In the genomic region with DNA sequence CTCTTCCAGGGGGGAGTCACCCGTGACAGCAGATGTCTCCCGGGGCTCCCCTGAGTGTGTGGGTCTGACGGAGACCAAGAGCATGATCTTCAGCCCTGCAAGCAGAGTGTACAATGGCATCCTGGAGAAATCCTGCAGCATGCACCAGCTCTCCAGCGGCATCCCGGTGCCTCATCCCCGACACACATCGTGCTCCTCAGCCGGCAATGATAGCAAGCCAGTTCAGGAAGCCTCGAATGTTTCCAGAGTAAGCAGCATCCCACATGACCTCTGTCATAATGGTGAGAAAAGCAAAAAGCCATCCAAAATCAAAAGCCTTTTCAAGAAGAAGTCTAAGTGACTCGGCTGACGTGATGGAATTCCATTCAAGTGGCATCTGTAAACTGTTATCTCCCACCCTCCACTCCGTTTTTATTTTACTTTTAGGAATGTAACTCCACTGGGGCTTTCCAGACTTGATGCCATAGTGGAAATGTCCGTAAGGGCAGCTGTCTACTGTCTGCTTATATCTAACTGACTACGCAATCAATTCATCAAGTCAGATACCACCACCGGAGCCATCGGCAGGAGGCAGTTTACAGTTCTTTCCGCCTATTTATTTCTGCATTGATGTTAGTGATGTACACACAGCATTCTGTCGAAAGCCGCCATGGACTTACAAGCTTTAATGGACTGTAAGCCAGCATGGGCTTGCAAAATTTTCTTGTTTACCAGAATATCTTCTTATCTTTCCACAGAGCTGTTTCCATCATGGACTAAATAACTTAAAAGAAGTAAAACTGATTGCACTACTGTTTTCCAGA, we compare ENCODE assay signal across 24 mouse cellular contexts.
"Had no signal": no experiment of that assay in that cellular context is flagged by ENCODE, and none has a peak within 500 bp of the region (broad histone marks: within the 10 kb centered on the region; RNA-seq: fewer than 3 reads in every experiment).

No protein-coding gene starts in this region.

- H3K27me3 ChIP-seq: heart, embryonic 13.5 days; heart, embryonic 15.5 days; hindbrain, embryonic 13.5 days; hindbrain, embryonic 15.5 days; kidney, embryonic 15.5 days; limb, embryonic 13.5 days had no signal

- ATAC-seq: forebrain, embryonic 16.5 days; hindbrain, postnatal 0 days; intestine, embryonic 16.5 days had no signal

- H3K9me3 ChIP-seq: heart, embryonic 13.5 days; heart, embryonic 15.5 days; hindbrain, embryonic 13.5 days; hindbrain, embryonic 15.5 days; kidney, embryonic 15.5 days; limb, embryonic 13.5 days had no signal

- H3K4me1 ChIP-seq: heart, embryonic 15.5 days; kidney, embryonic 15.5 days; limb, embryonic 13.5 days had no signal

- H3K9ac ChIP-seq: heart, embryonic 13.5 days; heart, embryonic 15.5 days; hindbrain, embryonic 13.5 days; hindbrain, embryonic 15.5 days; kidney, embryonic 15.5 days; limb, embryonic 13.5 days had no signal

- H3K4me2 ChIP-seq: heart, embryonic 11.5 days; heart, embryonic 13.5 days; heart, embryonic 15.5 days; hindbrain, embryonic 13.5 days; hindbrain, embryonic 15.5 days; kidney, embryonic 15.5 days; limb, embryonic 13.5 days had no signal

- DNase-seq: gastrocnemius, adult 2 months; gastrocnemius, postnatal 10 days; gastrocnemius, postnatal 36 days; heart, adult 11 months; heart, adult 2 months; heart, postnatal 14 days; heart, postnatal 36 days; kidney, adult 11 months; kidney, adult 2 months; kidney, adult 9 months; kidney, postnatal 14 days; kidney, postnatal 36 days; left cerebral cortex, postnatal 4 days had no signal

- H3K27ac ChIP-seq: gastrocnemius, adult 2 months; heart, adult 2 months; heart, embryonic 13.5 days; heart, embryonic 15.5 days; hindbrain, embryonic 13.5 days; hindbrain, embryonic 15.5 days; hindbrain, postnatal 0 days; kidney, embryonic 15.5 days; kidney, postnatal 0 days; limb, embryonic 13.5 days had no signal

- H3K4me3 ChIP-seq: gastrocnemius, adult 2 months; heart, adult 2 months; heart, embryonic 13.5 days; heart, embryonic 15.5 days; hindbrain, embryonic 13.5 days; hindbrain, embryonic 15.5 days; kidney, embryonic 15.5 days; limb, embryonic 13.5 days had no signal
